Mouse (Mus musculus) right cerebral cortex, adult 18-20 months (tissue): ENCODE data around the gene Rap2c.

Experiments used
- DNase-seq: peaks from one replicate; pipeline ENCODE4 v3.0.0; 2022; ENCODE audit warnings: mixed read lengths

The Rap2c gene

GRCm38 (mm10) chrX:50968157-50968932 lies 49.5 kb downstream of the Rap2c start:
- DNase-seq: no peak

GRCm38 (mm10) chrX:50965157-50965556 lies 52.7 kb downstream of the Rap2c start:
- no peak for DNase-seq

GRCm38 (mm10) chrX:50962955-50963354 lies 54.9 kb downstream of the Rap2c start:
- DNase-seq: no peak
